Mouse (Mus musculus) T-helper 2 cell (primary cell): ENCODE data around the gene AI597479.

Source experiments
- in situ Hi-C: fragments of 300-600 bp; cut with MboI, MseI; formaldehyde crosslinking; loops from one replicate; pipeline ENCODE4 v1.15.1; 2025; ENCODE audit warnings: high pct_unique_total_duplicates

AI597479 gene

GRCm38 (mm10) chr1:43124726-43125125 is 26.2 kb downstream of the AI597479 start:
- in situ Hi-C loops, result no loop called here

- in situ Hi-C loops, result no loop called here
Measured at GRCm38 (mm10) chr1:43127196-43127595, 28.7 kb downstream of the AI597479 start.

- in situ Hi-C loops, result no loop called here
Measured at GRCm38 (mm10) chr1:43127820-43128610, 29.5 kb downstream of the AI597479 start.

DNA sequence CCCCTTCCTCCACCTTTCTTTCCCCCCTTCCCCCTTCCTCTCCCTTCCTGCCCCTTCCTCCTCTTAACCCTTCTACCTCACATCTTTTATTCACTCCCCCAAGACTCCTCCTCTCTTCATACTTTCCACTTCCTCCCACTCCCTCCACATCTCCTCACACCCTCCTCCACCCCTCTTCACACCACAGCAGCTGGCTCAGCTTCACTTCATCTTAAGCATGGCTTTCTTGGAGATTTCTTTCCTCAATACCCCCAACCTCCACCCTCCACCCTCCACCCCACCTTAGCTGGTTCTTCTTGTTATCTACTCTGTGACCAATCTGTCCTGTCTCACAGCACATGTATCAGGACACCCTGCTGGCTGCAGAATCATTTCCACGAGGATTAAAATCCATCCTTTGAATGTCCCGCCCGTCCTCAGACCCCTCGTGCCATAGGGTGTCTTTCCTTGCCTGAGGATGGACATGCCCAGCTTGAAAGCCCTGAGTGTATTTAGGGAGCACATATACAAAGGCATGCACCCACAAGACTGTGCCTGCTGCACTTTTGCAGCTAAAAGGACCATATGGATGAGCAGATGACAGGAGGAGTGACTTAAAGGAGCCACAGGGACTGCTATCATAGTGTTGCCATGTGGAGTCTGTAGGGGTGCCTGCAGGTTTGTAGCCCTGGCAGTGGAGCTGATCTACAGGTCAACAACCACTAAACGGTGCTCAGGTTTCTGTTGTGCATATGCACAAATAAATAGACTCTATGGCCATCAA is 31.9 kb downstream of the AI597479 start:
- in situ Hi-C loops, result no loop called here

GRCm38 (mm10) chr1:43131591-43131990 is 33.1 kb downstream of the AI597479 start:
- in situ Hi-C loops, result no loop called here

GRCm38 (mm10) chr1:43136488-43137029 is 38.0 kb downstream of the AI597479 start:
- in situ Hi-C loops, result loop anchor here (5.0 kb wide), 1 partner anchor 131 kb away; no protein-coding TSS in a partner anchor

DNA sequence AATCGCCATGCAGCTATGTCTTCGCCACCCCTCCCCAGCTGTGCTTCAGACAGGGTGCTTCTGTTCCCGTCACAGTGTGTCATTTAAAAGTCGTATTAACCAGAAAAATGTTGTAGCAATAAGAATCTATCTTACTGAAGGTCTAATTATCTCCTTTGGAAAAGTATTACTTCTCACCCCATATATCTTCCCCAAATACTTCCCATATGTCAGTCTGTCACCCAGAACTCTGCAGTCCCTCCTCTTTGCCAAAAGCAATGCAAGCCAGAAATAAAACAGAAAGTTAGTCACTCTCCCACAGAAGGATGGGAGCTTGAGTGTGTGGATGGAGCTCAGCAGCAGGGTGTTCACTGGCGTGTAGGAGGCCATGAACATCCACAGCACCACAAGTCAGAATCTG is 38.8 kb downstream of the AI597479 start:
- in situ Hi-C loops, result loop anchor here (5.0 kb wide), 1 partner anchor 130 kb away; no protein-coding TSS in a partner anchor

GRCm38 (mm10) chr1:43138268-43138812 is 39.8 kb downstream of the AI597479 start:
- in situ Hi-C loops, result loop anchor here (5.0 kb wide), 1 partner anchor 129 kb away; no protein-coding TSS in a partner anchor

DNA sequence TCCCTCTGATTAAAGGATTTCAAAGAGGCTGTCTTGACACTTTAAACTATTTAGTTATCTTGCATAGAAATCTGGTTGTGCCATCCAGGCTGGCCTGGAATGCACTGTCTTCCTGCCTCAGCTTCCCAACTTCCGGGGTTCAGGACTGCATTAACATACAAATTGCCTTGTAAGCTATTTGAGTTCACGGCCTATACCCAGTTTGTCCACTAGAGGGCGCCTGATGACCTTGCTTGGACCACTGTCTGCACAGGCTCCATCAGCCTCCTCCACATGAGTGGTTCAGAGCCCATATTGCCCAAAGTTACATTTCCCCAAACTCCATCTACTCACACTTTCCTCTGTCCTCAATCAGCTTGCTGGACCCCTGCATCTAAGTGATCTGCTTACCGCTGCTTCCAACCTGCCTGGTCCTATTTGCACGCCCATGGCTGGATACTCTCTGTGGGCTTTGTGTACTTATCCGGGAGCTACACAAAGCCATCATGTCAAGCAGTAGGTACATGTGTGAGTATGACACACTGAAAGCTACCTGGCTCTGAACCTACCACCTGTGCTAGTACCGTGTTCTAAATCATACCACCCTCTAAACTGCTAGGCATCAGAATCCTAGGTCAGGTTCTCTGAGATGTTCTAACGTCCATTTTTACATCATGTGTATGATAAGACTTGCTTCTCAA is 41.2 kb downstream of the AI597479 start:
- in situ Hi-C loops, result loop anchor here (5.0 to 10.0 kb wide), 3 partner anchors 128 to 598 kb away; no protein-coding TSS in a partner anchor

DNA sequence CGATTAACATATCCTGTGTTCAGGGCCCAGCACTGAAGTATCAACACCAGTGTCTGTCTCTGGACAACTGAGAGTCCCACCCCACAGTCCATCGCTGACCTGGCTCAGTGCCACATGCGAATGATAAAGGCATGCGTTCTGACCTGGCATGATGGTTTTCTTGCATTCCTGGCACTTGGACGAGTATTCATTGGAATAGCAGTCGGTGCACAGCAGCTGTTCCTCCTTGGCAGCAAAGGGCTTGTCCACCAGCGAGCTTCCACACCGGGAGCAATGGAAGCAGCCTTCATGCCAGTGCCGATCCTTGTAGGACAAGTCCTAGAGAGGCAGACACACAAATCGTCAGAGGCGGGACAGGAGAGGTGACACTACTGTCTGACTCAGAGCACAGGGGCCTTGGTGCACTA is 43.0 kb downstream of the AI597479 start:
- in situ Hi-C loops, result loop anchor here (5.0 to 10.0 kb wide), 2 partner anchors 437 to 596 kb away; no protein-coding TSS in a partner anchor

DNA sequence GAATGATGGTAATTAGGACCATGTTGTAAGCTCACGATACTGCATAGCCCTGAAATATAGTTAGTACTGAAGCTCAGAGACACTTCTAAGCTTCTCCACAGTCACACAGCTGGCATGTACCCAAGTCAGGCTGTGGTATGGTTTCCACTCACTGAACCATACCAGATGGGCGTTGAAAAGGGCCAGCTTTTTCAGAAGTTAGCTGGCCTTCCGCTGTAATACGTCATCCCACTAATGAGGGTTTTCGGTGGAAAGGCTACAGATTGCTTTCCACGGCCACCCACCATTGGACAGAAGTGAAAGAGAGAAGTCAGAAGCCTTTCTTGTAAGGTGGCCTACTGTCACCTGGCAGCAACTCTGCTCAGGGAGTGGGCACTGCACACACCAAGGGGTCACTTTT is 44.3 kb downstream of the AI597479 start:
- in situ Hi-C loops, result loop anchor here (5.0 to 10.0 kb wide), 2 partner anchors 438 to 594 kb away; no protein-coding TSS in a partner anchor

DNA sequence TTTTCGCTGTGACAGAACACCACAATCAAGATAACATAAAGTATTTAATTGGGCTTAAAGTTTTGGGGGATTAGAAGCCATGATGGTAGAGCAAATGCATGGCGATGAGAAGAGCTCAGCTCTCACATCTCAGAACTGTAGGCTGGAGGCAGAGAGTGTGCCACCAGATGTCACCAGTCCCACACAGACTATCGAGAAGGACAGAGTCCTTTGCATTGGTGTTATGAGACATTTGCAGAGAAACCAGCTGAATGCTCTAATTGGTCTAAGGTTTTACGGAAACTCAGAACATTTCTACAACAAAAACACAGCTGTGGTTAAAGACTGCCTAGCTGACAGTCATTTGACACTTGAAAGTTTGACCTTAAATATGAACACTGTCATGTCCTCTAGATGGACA is 44.8 kb downstream of the AI597479 start:
- in situ Hi-C loops, result loop anchor here (5.0 to 10.0 kb wide), 2 partner anchors 438 to 594 kb away; no protein-coding TSS in a partner anchor

DNA sequence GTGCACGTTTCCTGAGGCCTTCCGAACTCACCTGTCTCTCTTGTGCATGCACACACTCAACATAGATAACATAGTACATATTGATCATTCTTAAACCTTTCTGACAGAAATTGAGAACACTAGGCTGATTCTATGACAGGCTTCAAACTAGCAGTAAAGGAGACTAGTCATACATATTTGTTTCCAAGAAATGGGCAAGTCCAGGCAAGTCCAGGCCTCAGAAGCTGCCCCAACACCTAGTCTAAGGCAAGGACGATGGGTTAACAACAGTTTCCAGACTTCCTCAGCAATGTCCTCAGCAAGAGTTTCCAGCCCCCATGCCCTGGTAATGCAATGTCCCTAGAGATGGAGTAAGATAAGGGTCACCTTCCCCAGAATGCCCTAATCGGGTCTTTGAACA is 45.3 kb downstream of the AI597479 start:
- in situ Hi-C loops, result loop anchor here (5.0 to 10.0 kb wide), 2 partner anchors 439 to 594 kb away; no protein-coding TSS in a partner anchor

DNA sequence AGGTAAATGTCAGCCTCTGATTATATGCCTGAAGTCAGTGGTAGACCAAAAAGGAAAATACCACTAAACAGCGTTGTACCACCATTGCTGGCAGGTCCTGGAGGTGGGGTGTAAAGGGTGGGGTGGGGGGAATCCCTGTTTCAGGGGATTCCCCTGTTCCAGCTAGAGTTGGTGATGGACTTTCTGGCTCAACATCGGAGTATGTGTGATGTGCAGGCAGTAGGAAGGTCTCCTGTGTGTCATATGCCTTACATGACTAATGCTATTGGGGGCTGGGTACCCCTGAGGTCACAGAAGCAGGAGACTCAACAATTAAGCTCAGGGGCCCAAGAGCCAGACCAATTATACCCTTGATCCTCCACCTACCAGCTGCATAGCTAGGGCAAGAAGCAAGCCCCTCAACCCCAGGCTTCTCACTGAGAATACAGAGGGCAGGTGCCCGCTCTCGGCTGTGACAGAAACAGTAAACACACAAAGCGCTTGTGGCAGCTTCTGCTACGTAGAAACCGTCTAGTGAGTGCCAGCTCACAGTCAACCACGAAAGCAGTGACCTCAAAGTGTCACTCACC is 45.9 kb downstream of the AI597479 start:
- in situ Hi-C loops, result loop anchor here (5.0 to 10.0 kb wide), 2 partner anchors 440 to 593 kb away; no protein-coding TSS in a partner anchor

DNA sequence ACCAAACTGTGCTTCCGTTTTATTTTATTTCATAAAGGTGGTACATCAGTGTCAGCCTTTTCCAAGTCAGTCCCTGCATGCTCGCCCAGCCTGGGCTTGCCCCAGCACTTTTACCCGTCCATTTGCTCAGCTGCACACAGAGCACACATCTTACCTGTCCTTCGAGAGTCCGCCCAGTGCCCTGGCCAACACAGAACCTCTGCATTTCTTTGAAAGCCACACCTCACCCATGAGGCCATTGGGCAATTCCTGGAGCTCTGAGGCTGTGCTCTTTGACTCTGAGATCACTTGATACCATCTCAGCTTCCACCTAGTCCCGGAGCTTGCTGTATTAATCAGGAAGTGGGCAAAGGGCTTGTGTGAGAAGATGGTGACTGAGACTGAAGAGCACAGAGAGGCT is 46.9 kb downstream of the AI597479 start:
- in situ Hi-C loops, result loop anchor here (10.0 kb wide), 1 partner anchor 441 kb away; no protein-coding TSS in a partner anchor

GRCm38 (mm10) chr1:43147474-43147873 is 49.0 kb downstream of the AI597479 start:
- in situ Hi-C loops, result loop anchor here (10.0 kb wide), 1 partner anchor 443 kb away; no protein-coding TSS in a partner anchor

DNA sequence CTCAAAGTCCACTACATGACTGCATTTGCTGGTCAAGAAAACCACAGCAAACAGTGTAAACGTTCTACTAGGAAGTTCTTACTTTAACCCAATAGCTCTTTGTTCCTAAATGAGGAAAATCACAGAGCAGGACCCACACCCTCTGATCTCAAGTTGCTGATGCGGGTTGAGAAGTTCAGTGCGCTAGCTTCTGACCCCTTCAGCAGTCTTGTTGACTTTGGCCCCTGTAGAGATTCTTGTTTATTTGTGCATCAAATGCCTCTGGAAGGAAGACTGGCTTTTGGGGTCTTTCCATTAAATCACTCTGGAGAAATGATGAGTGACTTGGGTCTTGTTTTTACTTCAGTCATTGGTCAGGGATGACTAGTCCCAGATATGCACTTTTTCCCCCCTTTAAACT is 51.7 kb downstream of the AI597479 start:
- in situ Hi-C loops, result no loop called here

GRCm38 (mm10) chr1:43152626-43153025 is 54.1 kb downstream of the AI597479 start:
- in situ Hi-C loops, result no loop called here

DNA sequence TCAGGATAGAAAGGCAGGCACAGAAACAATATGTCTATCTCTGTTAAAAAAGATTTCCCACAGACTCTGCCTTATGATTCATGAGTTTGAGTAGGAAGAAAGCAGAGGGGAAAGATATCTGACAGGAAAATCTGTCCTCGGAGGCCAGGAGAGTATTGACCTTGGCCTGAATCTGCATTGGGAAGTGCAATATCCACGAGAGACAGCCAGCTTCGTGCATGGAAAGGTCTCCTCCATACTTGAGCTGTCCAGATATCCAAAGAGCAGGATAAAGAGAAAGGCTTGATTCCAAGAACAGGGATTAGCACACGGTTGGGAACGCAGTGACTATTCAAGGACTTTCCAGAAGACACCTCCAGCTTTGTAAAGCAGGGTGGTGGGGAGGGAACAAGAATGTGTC is 55.0 kb downstream of the AI597479 start:
- in situ Hi-C loops, result no loop called here

DNA sequence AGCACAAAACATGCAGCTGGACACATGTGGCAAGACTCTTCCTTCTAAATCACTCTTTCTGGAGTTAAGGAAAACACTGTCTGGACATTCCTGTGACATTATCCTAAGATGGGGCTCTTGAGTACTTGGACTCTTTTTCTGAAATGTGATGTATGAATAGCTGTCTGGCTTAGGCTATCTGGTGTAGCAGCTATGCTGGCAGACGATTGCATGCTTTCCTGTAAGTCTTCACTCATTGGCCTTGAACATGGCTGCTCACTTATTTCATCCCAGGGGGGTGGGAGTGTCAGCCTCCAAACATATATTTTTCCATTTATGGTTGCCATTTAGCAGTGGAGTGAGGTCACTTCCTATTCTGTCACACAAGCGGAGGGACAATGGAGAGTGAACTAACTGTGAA is 56.0 kb downstream of the AI597479 start:
- in situ Hi-C loops, result no loop called here
